Mouse (Mus musculus): ENCODE data around the gene Ackr4. TPM values are rescaled to one million over a fixed set of nuclear protein-coding genes. Genes with fewer than 3 reads are reported as not detected.

Gene Ackr4
- polyA plus RNA-seq, 1 experiment from 2014 or later: 0.57 TPM

DNA sequence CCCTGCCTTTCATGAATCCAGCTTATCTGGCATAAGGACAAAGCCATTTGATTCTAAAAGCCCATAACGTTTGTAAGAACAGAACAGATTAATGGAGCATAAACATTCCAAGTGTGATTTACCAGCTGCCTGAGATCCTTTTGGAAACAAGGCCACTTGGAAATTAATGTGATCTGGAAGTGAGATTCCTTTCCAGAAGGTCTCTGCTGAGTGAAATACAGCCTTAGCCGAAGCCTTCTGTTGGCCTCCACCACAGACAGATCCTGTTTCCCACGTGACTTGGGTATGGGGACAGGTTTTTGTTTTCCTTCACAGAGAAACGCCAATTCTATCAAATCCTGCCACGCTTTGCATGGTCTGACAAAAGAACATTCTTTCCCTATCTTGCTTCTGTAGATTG lies 3.1 kb downstream of the Ackr4 start:
- Histone ChIP-seq H3K36me3 (ENCODE audit: control insufficient read depth, insufficient read depth, low read length) (no peaks in the 10 kb centered on the region), H3K27me3 (ENCODE audit: control insufficient read depth, insufficient read depth, low read length) (no peaks in the 10 kb centered on the region), H3K9me3 (ENCODE audit: control insufficient read depth, low read length) (no peaks in the 10 kb centered on the region), H3K4me2 (no peak overlapping the region), H3K9ac (ENCODE audit: low read length) (no peak overlapping the region), H3K27ac (ENCODE audit: low read depth, low read length) (no peak overlapping the region), H3K4me3 (ENCODE audit: low read depth, low read length) (no peak overlapping the region), H3K4me1 (ENCODE audit: control insufficient read depth, insufficient read depth, low read length) (peaks cover 8% of the 10 kb centered on the region; the same call in 1 of the 2 replicates)
- ATAC-seq (ENCODE audit: low FRiP score) (no peak), DNase-seq (ENCODE audit: low spot score, missing footprints) (no peak)
- WGBS: 50% methylated on average over 5 of the region's 5 CpGs

- peaks cover 8% of the 10 kb centered on the region; the same call in 1 of the 2 replicates for H3K4me1 ChIP-seq (ENCODE audit: control insufficient read depth, insufficient read depth, low read length)
- no peak overlapping the region for H3K27ac ChIP-seq (ENCODE audit: low read depth, low read length)
- H3K4me3 ChIP-seq (ENCODE audit: low read depth, low read length): no peak overlapping the region
- no peak overlapping the region for H3K9ac ChIP-seq (ENCODE audit: low read length)
- H3K36me3 ChIP-seq (ENCODE audit: control insufficient read depth, insufficient read depth, low read length): no peaks in the 10 kb centered on the region
- H3K9me3 ChIP-seq (ENCODE audit: control insufficient read depth, low read length): no peaks in the 10 kb centered on the region
- no peaks in the 10 kb centered on the region for H3K27me3 ChIP-seq (ENCODE audit: control insufficient read depth, insufficient read depth, low read length)
- H3K4me2 ChIP-seq: no peak overlapping the region
- DNase-seq (ENCODE audit: low spot score, missing footprints) (no peak), ATAC-seq (ENCODE audit: low FRiP score) (no peak)
- WGBS: 79% methylated on average over 5 of the region's 5 CpGs
These were observed 3.6 kb downstream of the Ackr4 start for GRCm38 (mm10) chr9:104123101-104123500.

GRCm38 (mm10) chr9:104109151-104109550 lies 17.6 kb downstream of the Ackr4 start:
- Histone ChIP-seq H3K4me3 (ENCODE audit: low read depth, low read length) (no peak overlapping the region), H3K27me3 (ENCODE audit: control insufficient read depth, insufficient read depth, low read length) (no peaks in the 10 kb centered on the region), H3K27ac (ENCODE audit: low read depth, low read length) (no peak overlapping the region), H3K4me2 (no peak overlapping the region), H3K36me3 (ENCODE audit: control insufficient read depth, insufficient read depth, low read length) (no peaks in the 10 kb centered on the region), H3K4me1 (ENCODE audit: control insufficient read depth, insufficient read depth, low read length) (no peaks in the 10 kb centered on the region), H3K9me3 (ENCODE audit: control insufficient read depth, low read length) (no peaks in the 10 kb centered on the region), H3K9ac (ENCODE audit: low read length) (no peak overlapping the region)
- DNase-seq (ENCODE audit: low spot score, missing footprints): peak; percentile 45
- 92% methylated on average over 5 of the region's 5 CpGs for WGBS
- no peak for ATAC-seq (ENCODE audit: low FRiP score)

DNA sequence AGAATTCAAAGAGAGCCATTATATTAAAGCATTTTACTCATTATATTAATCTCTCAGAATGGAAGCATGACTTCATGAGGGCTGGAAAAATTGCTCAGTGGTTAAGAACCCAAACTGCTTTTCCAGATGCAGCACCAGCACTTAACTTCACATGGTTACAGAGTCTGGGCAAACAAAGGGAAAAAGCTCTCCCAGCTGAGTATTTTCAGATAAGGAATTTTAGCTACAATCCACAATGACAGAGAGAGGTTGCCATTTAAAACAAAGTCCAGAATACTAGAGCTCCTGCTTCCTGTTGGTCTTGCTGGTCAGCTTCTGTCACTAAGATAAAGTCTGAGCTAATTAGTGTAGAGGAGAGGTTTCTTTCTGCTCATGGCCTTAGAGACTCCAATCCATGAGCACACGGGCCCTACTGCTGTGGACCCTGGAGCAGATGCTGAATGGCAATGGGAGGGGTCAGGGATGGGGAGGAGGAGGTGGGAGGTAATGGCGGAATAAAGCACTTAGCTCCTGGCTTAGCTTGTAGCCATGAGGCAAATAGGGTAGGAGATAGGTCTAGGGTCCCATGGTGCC lies 18.1 kb downstream of the Ackr4 start:
- Histone ChIP-seq H3K9ac (ENCODE audit: low read length) (no peak overlapping the region), H3K36me3 (ENCODE audit: control insufficient read depth, insufficient read depth, low read length) (no peaks in the 10 kb centered on the region), H3K27me3 (ENCODE audit: control insufficient read depth, insufficient read depth, low read length) (no peaks in the 10 kb centered on the region), H3K9me3 (ENCODE audit: control insufficient read depth, low read length) (no peaks in the 10 kb centered on the region), H3K4me2 (no peak overlapping the region), H3K4me1 (ENCODE audit: control insufficient read depth, insufficient read depth, low read length) (no peaks in the 10 kb centered on the region), H3K4me3 (ENCODE audit: low read depth, low read length) (no peak overlapping the region), H3K27ac (ENCODE audit: low read depth, low read length) (no peak overlapping the region)
- 62% methylated on average over 2 of the region's 2 CpGs for WGBS
- DNase-seq (ENCODE audit: low spot score, missing footprints) (no peak), ATAC-seq (ENCODE audit: low FRiP score) (no peak)

GRCm38 (mm10) chr9:104107482-104107881 lies 19.3 kb downstream of the Ackr4 start:
- H3K27ac ChIP-seq (ENCODE audit: low read depth, low read length): no peak overlapping the region
- no peak overlapping the region for H3K9ac ChIP-seq (ENCODE audit: low read length)
- WGBS: 82% methylated on average over 6 of the region's 6 CpGs
- H3K9me3 ChIP-seq (ENCODE audit: control insufficient read depth, low read length): no peaks in the 10 kb centered on the region
- ATAC-seq (ENCODE audit: low FRiP score) (no peak), DNase-seq (ENCODE audit: low spot score, missing footprints) (no peak)
- no peak overlapping the region for H3K4me2 ChIP-seq
- no peak overlapping the region for H3K4me3 ChIP-seq (ENCODE audit: low read depth, low read length)
- no peaks in the 10 kb centered on the region for H3K4me1 ChIP-seq (ENCODE audit: control insufficient read depth, insufficient read depth, low read length)
- no peaks in the 10 kb centered on the region for H3K36me3 ChIP-seq (ENCODE audit: control insufficient read depth, insufficient read depth, low read length)
- H3K27me3 ChIP-seq (ENCODE audit: control insufficient read depth, insufficient read depth, low read length): no peaks in the 10 kb centered on the region

DNA sequence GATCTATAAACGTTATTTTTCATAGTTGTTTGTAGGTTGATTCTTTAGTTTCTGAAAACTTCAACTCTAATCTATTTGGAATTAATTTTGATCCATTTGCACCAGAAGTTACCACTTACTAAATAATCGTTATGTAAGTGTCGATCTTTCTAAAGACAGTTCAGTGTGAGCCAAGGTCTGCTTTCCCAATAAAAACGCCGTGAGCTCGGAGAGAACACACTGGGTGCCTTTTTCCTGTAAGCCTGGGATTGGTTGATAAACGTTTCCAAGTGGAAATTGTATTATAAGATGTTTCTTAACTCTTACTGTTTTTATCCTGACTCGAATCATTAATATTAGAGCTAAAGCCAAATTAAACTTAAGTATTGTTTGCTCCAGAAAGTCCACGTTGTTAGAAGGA lies 19.8 kb downstream of the Ackr4 start:
- no peak for ATAC-seq (ENCODE audit: low FRiP score)
- no peak overlapping the region for H3K4me3 ChIP-seq (ENCODE audit: low read depth, low read length)
- H3K4me1 ChIP-seq (ENCODE audit: control insufficient read depth, insufficient read depth, low read length): no peaks in the 10 kb centered on the region
- no peak overlapping the region for H3K27ac ChIP-seq (ENCODE audit: low read depth, low read length)
- no peaks in the 10 kb centered on the region for H3K27me3 ChIP-seq (ENCODE audit: control insufficient read depth, insufficient read depth, low read length)
- H3K4me2 ChIP-seq: no peak overlapping the region
- DNase-seq (ENCODE audit: low spot score, missing footprints): no peak
- no peaks in the 10 kb centered on the region for H3K36me3 ChIP-seq (ENCODE audit: control insufficient read depth, insufficient read depth, low read length)
- WGBS: 87% methylated on average over 9 of the region's 9 CpGs
- no peaks in the 10 kb centered on the region for H3K9me3 ChIP-seq (ENCODE audit: control insufficient read depth, low read length)
- H3K9ac ChIP-seq (ENCODE audit: low read length): no peak overlapping the region

DNA sequence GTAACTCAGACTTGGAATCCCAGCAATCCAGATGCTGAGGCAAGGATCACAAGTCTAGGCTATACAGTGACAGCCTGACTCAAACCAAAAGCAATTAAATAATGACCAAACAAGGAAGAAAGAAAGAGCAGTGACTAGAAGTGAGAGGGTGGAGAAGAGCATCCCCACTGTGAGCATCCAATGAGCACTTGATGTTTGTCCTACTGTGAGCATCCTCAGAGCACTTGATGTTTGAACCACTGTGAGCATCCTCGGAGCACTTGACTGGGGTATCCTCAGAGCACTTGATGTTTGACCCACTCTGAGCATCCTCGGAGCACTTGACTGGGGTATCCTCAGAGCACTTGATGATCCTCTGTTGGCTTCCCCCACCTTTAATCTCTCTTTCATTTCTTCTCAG lies 21.7 kb downstream of the Ackr4 start:
- Histone ChIP-seq H3K9me3 (ENCODE audit: control insufficient read depth, low read length) (no peaks in the 10 kb centered on the region), H3K9ac (ENCODE audit: low read length) (no peak overlapping the region), H3K4me1 (ENCODE audit: control insufficient read depth, insufficient read depth, low read length) (no peaks in the 10 kb centered on the region), H3K36me3 (ENCODE audit: control insufficient read depth, insufficient read depth, low read length) (no peaks in the 10 kb centered on the region), H3K4me3 (ENCODE audit: low read depth, low read length) (no peak overlapping the region), H3K4me2 (no peak overlapping the region), H3K27ac (ENCODE audit: low read depth, low read length) (no peak overlapping the region), H3K27me3 (ENCODE audit: control insufficient read depth, insufficient read depth, low read length) (no peaks in the 10 kb centered on the region)
- no peak for ATAC-seq (ENCODE audit: low FRiP score)
- 79% methylated on average over 2 of the region's 2 CpGs for WGBS
- no peak for DNase-seq (ENCODE audit: low spot score, missing footprints)

DNA sequence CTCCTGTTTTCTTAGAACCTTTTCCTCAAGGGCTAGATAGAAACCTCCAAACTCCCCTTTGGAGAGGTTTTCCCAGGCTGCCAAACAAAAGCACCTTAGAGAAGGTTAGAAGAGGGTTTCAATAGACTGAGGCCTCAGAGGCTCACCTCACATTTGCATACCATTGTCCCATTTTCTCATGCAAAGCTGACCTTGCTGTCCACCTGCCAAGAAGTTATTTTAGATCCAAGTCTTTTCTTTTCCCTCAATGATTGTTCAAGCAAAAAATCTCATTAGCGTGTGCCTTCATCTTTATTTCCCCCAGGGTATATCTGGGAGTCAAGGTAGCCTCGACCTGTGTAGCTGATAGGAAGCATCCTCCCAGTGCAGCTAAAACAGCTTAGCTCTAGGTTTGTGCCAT lies 23.8 kb downstream of the Ackr4 start:
- Histone ChIP-seq H3K4me2 (no peak overlapping the region), H3K9me3 (ENCODE audit: control insufficient read depth, low read length) (no peaks in the 10 kb centered on the region), H3K4me1 (ENCODE audit: control insufficient read depth, insufficient read depth, low read length) (no peaks in the 10 kb centered on the region), H3K36me3 (ENCODE audit: control insufficient read depth, insufficient read depth, low read length) (no peaks in the 10 kb centered on the region), H3K9ac (ENCODE audit: low read length) (no peak overlapping the region), H3K27ac (ENCODE audit: low read depth, low read length) (no peak overlapping the region), H3K4me3 (ENCODE audit: low read depth, low read length) (no peak overlapping the region), H3K27me3 (ENCODE audit: control insufficient read depth, insufficient read depth, low read length) (no peaks in the 10 kb centered on the region)
- WGBS: 27% methylated on average over 2 of the region's 2 CpGs
- ATAC-seq (ENCODE audit: low FRiP score) (no peak), DNase-seq (ENCODE audit: low spot score, missing footprints) (no peak)

GRCm38 (mm10) chr9:104102301-104102700 lies 24.4 kb downstream of the Ackr4 start:
- H3K4me2 ChIP-seq: no peak overlapping the region
- no peak overlapping the region for H3K4me3 ChIP-seq (ENCODE audit: low read depth, low read length)
- ATAC-seq (ENCODE audit: low FRiP score): no peak
- no peak overlapping the region for H3K9ac ChIP-seq (ENCODE audit: low read length)
- H3K4me1 ChIP-seq (ENCODE audit: control insufficient read depth, insufficient read depth, low read length): no peaks in the 10 kb centered on the region
- DNase-seq (ENCODE audit: low spot score, missing footprints): no peak
- no peak overlapping the region for H3K27ac ChIP-seq (ENCODE audit: low read depth, low read length)
- WGBS: 38% methylated on average over 6 of the region's 6 CpGs
- no peaks in the 10 kb centered on the region for H3K36me3 ChIP-seq (ENCODE audit: control insufficient read depth, insufficient read depth, low read length)
- H3K9me3 ChIP-seq (ENCODE audit: control insufficient read depth, low read length): no peaks in the 10 kb centered on the region
- H3K27me3 ChIP-seq (ENCODE audit: control insufficient read depth, insufficient read depth, low read length): no peaks in the 10 kb centered on the region

Measured in midbrain, embryonic 11.5 days (tissue).